Mouse (Mus musculus) layer of hippocampus, adult 2 months (tissue): ENCODE measurements at regions not wholly inside any gene's neighbourhood (a gene's known extent, or its start where the extent isn't known, plus 50 kb on each side); places are given as distances from the start of the nearest gene placed in this dataset.

Experiments used
- DNase-seq, 2 experiments: peaks; one replicate each; pipeline ENCODE4 v3.0.0; 2022; ENCODE audit warnings: low spot score in 2 of 2
- H3K27ac ChIP-seq: fragments of 200-600 bp; 2 replicates; pipeline ENCODE4 v1.8.1; 2022
- H3K4me3 ChIP-seq: fragments of 200-600 bp; 2 replicates; pipeline ENCODE4 v1.8.1; 2022; ENCODE audit warnings: mild to moderate bottlenecking
- CTCF ChIP-seq: fragments of 200-600 bp; conservative IDR thresholded peaks from 2 replicates; pipeline ENCODE4 v1.8.1; 2022; ENCODE audit warnings: antibody characterized with exemption, mild to moderate bottlenecking, moderate library complexity

GRCm38 (mm10) chr2:45439146-45439545, 322.0 kb upstream of the Zeb2 start:
- H3K27ac ChIP-seq: no peak overlapping the region
- H3K4me3 ChIP-seq: no peak overlapping the region
- DNase-seq: no peak
- TF ChIP-seq CTCF: no peak

GRCm38 (mm10) chr2:45438739-45439138, 321.5 kb upstream of the Zeb2 start:
- DNase-seq: no peak
- Histone ChIP-seq H3K4me3 (no peak overlapping the region), H3K27ac (no peak overlapping the region)
- no peak for TF ChIP-seq CTCF

- Histone ChIP-seq H3K27ac (no peak overlapping the region), H3K4me3 (no peak overlapping the region)
- no peak for TF ChIP-seq CTCF
- DNase-seq: no peak
Measured at GRCm38 (mm10) chr2:45435261-45435980, 318.2 kb upstream of the Zeb2 start.

- DNase-seq: no peak
- TF ChIP-seq CTCF: no peak
- Histone ChIP-seq H3K27ac (no peak overlapping the region), H3K4me3 (no peak overlapping the region)
Measured at GRCm38 (mm10) chr2:45434789-45435188, 317.6 kb upstream of the Zeb2 start.

GRCm38 (mm10) chr2:45434169-45434568, 317.0 kb upstream of the Zeb2 start:
- no peak for TF ChIP-seq CTCF
- no peak for DNase-seq
- no peak overlapping the region for H3K4me3 ChIP-seq
- no peak overlapping the region for H3K27ac ChIP-seq

GRCm38 (mm10) chr2:45431366-45431765, 314.2 kb upstream of the Zeb2 start:
- DNase-seq: no peak
- no peak overlapping the region for H3K4me3 ChIP-seq
- no peak overlapping the region for H3K27ac ChIP-seq
- no peak for TF ChIP-seq CTCF

- Histone ChIP-seq H3K27ac (no peak overlapping the region), H3K4me3 (no peak overlapping the region)
- no peak for DNase-seq
- TF ChIP-seq CTCF: no peak
Measured at GRCm38 (mm10) chr2:45421774-45422173, 304.6 kb upstream of the Zeb2 start.

- DNase-seq: peak in 1 of 2 experiments; percentile 27
- TF ChIP-seq CTCF: no peak
- Histone ChIP-seq H3K4me3 (no peak overlapping the region), H3K27ac (peak overlapping the region; percentile 86)
Measured at GRCm38 (mm10) chr2:45408136-45408535, 290.9 kb upstream of the Zeb2 start.

- H3K4me3 ChIP-seq: no peak overlapping the region
- TF ChIP-seq CTCF: no peak
- no peak overlapping the region for H3K27ac ChIP-seq
- DNase-seq: no peak
Measured at GRCm38 (mm10) chr2:45389902-45390492, 272.8 kb upstream of the Zeb2 start.

- 0 out of 2 replicates have a peak overlapping the region, but pooled peaks have one; percentile 12 for H3K27ac ChIP-seq
- H3K4me3 ChIP-seq: no peak overlapping the region
- peak; percentile 21 to 59 for DNase-seq
- no peak for TF ChIP-seq CTCF
Measured at GRCm38 (mm10) chr2:45371268-45371667, 254.1 kb upstream of the Zeb2 start.

- DNase-seq: no peak
- H3K4me3 ChIP-seq: no peak overlapping the region
- no peak overlapping the region for H3K27ac ChIP-seq
- TF ChIP-seq CTCF: no peak
Measured at GRCm38 (mm10) chr2:45370615-45370968, 253.4 kb upstream of the Zeb2 start.

GRCm38 (mm10) chr2:45369914-45370614, 252.9 kb upstream of the Zeb2 start:
- no peak overlapping the region for H3K4me3 ChIP-seq
- DNase-seq: no peak
- no peak overlapping the region for H3K27ac ChIP-seq
- no peak for TF ChIP-seq CTCF

- Histone ChIP-seq H3K4me3 (no peak overlapping the region), H3K27ac (no peak overlapping the region)
- no peak for TF ChIP-seq CTCF
- DNase-seq: no peak
Measured at GRCm38 (mm10) chr2:45369432-45369831, 252.2 kb upstream of the Zeb2 start.
